Mouse (Mus musculus): ENCODE results near the gene Gm10147.
"Not testable (repeated sequence)": the region's sequence is repeated elsewhere in the genome, so short reads cannot be mapped to it uniquely, and the experiment has no call there.

Gene Gm10147

DNA sequence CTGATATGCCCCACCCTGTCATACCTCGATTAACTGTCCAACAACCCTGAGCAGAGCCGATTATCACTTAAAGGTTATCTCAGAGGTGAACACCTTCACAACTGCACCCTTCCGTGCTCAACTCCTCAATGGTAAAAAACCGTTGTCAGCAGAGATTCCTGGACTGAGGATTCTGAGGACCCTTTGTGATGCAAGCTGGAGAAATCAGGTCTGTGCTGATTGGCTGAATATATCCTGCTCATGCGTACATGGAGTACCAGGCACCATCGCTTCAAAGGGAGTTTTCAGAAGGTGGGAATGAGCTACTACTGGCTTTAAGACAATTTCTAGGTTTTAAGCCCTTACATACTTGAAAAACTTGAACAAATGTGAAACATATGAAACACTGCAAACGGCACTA is at the start of gene Gm10147:
Gene Gm10147, minus strand, starts transcription at position 101 of the 400 bp plus-strand sequence.
- DNase-seq = not testable (repeated sequence)
